Mouse (Mus musculus): ENCODE results near the gene Hoxd10.

Gene Hoxd10

DNA sequence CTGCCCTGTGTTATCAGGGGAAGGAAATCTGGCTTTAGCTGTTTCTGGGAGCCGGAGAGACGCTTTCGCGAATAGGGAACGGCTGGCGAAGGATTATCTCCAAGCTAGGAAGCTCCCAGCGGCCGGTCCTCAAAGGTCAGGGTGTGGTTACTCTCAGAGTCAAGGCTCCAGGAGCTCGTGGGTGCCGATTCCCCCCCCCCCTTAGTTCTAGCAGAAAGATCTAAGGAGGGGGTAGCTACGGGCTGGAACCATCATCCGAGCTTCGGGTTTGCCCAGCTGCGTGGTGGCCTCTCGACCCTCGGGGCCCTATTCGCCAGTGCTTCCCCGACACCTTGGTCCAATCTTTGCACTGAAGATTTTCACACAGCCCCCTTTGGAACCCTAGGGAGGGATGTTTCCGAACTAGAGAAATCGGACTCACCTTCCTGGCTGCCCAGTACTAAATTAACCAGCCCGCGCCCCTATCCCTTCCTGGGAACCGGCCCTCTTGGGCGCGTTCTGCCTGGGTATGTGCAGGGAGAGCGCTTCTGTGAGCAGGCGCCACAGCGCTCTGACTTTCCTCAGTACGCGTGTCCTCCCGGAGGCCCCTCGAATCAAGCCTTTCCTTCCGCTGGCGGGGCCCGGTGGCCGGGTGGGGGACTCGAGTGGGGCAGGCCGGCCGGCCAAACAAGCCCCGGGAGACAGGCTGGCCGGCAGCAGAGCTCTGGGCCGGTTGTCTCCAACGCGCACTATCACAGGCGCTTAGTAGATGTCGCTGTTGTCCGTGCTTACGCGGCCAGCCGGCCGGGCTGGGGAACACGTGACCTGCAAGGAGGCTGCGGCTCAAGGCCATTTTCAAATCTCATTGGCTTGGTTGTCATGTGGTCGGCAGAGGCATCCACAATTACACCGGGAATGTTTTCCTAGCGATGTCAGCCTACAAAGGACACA lies at the start of gene Hoxd10:
Gene Hoxd10 (plus strand): TSS at position 903 of the 930 bp plus-strand sequence.
- DNase-seq (ENCODE audit: inconsistent ontology term) = no peak

DNA sequence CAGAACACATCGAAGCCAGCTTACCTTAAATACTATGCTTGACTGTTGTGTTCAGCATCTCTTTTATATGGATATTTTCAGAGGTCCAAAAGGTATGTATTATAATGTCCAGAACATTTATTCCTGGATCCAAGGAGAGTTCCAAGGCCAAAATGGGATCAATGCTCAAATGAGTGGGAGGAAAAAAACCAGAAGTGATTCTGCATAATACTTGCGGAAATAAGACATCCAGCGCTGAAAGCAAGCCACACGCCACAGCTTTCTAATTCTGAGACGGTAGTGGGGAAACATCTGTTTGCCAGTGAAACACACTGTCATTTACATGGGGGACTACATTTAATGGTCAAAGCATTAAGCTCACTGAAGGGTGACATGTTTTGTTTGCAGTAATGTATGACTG lies 49.3 kb upstream of the Hoxd10 start:
- no peak for DNase-seq (ENCODE audit: inconsistent ontology term)

DNA sequence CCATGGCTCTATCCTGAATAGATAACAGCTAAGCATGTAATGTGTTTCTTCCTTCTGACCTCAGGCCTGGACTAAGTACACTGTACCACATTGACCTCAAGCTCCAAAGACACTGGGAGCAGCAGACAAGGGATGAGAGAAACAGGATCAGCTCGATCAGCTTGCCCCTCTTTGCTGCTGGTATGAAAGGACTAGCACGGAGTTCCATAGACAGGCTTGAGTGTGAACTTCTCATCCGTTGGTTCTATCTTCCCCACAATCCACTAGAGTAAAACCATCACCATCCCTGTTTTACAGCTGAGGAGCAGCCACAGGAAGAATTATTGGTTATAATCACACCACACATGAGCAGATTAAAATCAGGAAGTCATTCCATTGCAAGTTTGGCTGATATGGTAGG lies 46.1 kb upstream of the Hoxd10 start:
- DNase-seq (ENCODE audit: inconsistent ontology term) = no peak

DNA sequence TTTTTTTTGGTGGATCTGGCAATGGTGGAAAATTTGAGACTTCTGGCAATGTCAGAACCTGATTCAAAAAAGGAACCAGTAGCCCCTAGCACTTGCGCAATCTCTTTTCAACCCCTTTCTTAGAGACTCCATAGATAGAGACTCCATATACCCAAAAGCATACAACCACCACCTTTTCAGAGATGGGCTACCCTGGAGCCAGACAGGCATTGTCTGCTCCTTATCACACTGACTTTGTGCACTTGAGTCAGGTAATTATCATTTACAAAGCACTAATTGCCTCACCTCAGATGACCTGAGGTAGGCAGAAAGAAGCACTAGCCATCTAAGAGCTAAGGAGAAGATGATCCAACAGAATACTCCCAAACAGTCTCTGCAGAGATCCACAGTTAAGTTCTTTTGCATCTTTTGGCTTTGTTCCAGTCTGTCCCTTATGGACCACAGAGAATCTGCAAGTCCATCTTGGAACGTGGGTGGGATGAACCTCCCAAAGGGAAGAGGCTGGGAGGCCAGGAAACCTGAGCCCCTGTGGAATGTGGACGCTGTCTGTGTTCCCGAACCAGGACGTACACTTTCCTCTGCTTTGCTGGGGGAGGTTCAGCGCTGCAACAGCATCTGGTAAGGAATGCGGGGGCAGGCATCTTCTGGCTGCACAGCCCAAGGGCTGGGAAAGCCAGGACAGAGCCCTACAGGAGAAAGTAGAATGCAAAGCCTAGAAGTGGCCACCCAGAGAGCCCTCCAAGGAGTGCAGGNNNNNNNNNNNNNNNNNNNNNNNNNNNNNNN lies 44.5 kb upstream of the Hoxd10 start:
- no peak for DNase-seq (ENCODE audit: inconsistent ontology term)

DNA sequence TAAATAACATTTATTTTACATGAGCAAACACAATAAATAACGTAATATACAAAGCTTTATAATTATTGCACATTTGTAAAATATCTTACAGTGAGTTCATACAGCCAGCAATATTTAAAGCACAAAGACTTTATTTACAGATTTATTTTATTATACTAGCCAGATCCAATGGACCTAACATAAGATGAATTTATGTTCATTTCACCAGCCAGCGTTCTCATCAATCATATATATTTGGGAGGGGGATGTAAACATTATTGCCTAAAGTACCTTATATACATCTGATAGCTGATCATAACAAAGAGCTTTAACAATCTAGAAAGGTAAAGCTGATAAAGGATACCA lies 38.8 kb upstream of the Hoxd10 start:
- no peak for DNase-seq (ENCODE audit: inconsistent ontology term)

DNA sequence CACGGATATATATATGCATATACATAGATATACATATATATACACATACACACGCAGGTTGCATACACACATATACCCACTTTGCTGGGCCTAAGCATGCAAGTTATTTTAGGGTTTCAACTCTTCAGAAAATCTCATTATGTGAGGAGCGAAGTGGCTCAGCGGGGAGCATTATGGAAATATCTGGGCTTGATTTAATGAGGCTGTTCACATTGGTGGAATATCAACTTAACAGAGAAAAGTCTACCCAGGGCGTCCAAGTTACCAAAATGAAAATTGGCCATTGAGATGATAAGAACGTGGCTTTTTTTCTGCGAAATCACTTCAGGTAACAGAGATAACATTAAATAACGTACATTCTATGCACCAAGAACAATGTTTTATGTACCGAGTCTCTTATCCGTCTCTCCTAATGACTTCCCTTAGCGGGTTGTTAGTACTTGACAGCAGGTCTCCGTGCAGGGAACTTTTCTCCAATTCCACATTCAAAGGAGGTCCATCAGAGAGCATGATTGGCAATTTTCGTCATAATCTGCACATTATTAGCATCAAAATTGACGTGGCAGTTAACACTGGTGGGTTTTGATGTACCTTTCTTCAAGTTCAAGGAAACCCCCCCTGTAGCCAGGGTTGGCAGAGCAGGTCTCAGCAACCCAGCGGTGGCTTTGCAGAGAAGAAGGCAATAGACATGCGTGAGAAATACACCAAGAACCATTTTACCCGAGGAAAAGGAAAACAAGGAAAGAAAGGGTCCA lies 37.8 kb upstream of the Hoxd10 start:
- no peak for DNase-seq (ENCODE audit: inconsistent ontology term)

DNA sequence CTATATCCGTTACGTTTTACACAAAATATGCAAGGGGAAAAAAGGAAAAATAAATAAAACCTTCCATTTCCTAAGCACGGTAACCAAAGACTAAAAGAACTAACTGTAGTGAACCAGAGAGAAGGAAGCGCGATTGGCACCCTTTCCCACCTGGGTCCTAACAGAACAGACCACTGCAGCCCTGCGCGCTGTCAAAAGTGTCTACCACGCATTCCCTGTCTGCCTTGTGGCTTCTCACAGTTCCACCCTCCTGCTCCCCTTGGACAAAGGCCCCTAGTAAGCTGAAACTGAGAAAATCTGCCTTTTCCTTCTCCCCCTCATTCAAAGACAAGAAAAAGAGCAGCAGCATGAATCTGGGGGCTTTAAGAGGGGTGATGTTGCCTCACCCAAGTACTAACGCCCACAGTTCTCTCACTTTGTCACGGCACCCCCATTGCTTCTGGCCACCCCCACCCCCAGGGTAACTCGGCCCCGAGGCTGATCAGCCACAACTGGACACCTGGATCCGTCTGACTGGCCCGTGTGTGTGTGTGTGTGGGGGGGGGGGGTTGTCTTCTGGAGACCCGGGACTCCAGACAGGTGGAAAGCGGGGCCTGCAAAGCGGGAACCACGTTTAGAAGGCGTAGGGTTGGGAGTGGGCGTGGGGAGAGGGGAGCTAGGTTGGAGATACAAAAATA lies 36.8 kb upstream of the Hoxd10 start:
- no peak for DNase-seq (ENCODE audit: inconsistent ontology term)

DNA sequence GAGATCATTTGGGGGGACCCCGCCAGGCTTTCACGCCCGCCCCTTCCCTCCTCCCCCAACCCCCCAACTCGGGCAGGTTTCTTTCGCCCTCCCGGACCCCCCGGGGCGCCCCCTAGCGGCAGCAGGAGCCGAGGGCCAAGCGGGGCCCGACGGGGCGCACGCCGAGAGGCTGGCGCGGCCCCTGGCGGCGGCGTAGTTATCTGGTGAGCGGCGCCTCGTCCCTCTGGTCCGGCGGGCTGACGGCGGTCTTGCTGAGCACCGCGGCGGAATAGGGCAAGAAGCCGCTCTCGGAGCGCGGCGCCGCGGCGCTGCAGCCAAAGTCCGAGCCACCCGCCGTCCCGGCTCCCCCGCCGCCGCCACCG lies 36.3 kb upstream of the Hoxd10 start:
- no peak for DNase-seq (ENCODE audit: inconsistent ontology term)

DNA sequence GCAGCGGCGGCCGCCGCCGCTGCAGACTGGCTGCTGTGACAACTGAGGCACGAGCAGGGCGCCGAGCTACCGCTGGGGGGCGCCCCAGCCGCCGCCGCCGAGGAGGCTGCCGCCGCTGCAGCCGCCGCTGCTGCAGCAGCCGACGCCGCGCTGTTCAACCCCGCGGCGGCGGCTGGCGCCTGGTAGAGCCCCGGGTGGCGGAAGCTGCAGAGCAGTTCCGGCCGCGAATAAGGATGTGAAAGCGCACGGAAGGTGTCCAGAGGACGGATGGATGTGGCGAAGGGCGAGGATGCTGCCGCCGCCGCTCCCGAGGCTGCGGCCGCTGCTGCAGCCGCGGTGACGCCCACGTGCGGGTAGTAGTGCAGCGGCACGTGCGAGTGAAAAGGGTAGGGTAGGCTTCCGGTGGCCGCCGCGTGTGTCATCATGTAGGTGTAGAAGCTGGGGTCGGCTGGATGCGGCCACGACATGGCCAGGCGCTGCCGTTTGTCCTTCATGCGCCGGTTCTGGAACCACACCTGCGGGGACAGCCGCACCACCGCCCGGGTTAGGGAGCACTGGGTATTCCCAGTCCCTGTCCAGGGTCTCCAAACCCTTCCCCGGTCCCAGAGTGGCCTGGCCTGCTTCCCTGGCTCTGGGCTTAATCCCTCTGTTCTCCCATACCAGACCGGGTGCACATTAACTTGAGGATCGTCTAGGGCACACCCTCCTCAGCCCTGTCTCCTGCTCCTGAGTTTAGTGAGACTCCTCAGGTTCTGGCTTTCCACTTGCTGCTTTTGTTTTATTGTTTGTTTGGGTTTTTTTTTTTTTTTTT lies 35.7 kb upstream of the Hoxd10 start:
- no peak for DNase-seq (ENCODE audit: inconsistent ontology term)

DNA sequence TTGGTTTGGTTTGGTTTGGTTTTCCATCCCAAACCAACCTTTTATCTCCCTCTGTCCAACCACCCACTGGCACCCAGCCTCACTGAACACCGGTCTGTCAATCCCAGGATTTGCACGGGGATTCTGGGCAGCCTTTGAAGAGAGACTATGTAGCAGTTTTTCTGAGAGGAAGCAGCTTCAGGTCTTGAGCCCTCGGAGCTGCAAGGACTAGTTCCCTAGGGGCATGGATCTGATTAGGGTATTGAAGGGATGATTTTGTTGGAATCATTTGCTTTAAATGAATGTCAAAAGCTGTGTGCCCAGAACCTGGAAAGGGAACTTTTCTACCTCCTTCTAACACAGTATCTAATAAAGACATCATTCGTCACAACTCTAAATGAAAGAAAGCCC lies 35.1 kb upstream of the Hoxd10 start:
- no peak for DNase-seq (ENCODE audit: inconsistent ontology term)

DNA sequence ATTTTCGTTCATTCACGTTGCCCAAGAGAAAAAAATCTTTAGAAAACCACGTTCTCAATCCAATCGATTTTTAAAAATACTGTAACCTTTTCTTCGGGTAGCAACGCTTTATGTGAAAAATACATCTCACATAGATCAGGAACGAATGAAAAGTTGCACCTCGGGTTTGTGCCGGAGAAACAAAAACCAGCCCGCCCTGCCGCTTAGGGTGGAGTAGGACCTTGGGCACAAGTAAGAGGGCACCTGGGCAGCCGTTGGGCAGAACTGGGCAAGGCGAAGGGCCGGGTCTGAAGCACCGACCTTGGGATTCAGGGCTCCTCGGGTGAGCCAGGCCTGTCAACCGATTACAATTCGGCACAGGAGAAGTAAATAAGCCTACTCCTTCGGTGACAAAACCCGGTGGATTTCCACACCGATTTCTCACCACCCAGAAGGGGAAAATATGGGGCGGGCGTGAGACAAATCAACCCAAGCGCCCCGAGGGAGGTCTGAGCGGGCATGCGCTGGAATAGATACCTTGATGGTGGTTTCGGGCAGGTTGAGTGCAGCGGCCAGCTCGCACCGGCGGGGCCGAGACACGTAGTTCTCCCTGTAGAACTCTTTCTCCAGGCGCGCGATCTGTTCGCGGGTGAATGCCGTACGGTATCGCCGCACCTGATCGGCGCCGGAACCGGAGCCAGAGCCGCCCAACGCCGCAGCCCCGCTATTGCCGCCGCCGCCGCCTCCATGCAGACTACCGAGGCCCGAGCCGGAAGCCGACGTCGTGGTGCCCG lies 34.3 kb upstream of the Hoxd10 start:
- no peak for DNase-seq (ENCODE audit: inconsistent ontology term)

DNA sequence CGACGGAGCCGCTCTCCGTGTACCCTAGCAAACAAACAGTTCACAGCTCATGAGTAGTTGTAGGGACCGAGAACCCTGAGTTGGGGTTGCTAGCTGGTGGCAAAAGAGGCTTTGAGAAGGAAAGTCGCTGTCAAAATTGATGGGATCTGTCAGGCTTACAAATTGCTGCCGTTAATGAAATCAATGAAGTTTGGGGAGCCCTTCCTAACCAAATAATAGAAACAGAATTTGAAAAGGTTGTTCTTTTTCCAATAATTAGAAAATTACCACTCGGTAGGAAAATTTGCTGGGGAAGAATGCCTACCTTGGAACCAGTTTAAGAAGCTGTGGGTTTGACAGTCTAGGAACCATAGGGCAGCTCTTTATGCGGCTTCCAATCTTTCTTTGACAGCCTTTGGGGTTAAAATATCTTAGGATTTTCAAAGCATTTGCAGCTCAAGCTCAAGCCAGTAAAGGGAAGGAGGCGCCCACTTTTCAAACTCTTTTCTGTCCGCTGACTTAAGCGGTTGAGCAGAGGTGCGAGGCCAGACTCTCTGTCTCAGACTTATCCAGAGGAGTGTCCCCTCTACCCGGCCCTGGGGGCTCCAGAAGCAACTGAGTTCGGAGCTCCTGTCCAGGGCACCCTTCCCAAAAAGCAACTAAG lies 33.6 kb upstream of the Hoxd10 start:
- no peak for DNase-seq (ENCODE audit: inconsistent ontology term)

DNA sequence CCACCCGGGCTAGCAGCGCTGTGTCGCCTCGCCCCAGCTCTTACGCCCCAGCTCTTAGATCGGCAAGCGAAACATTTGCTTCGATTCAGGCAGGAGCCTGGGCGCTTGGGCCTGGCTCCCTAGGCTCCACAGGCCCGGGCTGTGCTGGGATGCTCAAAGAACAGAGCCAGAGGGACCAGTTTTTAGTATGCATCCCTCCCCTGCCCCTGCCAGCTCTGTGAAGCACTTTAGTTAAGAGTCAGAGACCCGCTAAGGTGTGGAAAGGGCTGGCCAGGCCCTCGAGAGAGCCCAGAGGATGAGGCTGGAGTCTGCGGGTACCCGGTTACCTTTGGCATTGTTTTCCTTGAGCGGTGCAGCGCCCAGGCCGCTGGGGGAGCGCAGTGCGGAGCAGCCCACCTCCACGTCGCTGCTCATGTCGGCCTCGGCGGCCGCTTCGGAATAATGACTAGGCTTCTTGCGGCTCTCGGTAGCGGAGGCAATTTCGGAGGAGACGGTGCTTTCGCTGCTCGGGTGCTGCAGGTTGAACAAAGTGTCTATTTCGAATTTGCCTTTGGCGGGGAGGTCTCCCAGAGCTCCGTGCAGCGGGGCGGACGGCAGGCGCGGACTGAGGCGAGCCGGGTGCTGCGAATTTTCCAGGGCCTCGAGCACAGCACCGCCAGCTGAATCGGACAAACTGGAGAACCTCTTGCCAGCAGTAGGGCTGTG lies 32.9 kb upstream of the Hoxd10 start:
- DNase-seq (ENCODE audit: inconsistent ontology term) = no peak

DNA sequence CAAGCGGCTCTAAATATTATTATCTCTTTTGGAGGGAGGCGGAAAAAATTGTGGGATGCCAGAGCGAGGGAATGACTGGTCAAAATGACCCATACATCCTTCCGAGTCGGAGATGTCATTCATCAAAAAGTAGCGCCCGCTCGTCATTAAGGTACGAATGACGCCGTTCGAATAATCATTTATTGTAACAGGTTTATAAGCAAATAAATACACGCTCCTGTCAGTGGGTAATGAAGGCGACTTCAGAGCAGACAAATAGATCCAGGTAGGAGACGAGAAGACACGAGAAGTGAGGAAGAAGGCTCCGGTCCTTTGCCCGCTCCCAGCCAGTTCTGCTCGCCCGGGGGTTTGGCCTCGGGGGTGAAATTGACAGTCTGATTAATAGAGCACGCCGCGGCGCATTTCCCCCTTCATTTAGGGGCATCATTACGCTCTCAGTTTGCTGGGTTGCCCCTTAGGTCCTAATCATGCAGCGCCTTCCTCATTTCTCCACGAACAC lies 32.2 kb upstream of the Hoxd10 start, which contains the start of gene Evx2:
Gene Evx2 (minus strand): TSS at position 51 of the 499 bp plus-strand sequence.
- DNase-seq (ENCODE audit: inconsistent ontology term) = no peak

DNA sequence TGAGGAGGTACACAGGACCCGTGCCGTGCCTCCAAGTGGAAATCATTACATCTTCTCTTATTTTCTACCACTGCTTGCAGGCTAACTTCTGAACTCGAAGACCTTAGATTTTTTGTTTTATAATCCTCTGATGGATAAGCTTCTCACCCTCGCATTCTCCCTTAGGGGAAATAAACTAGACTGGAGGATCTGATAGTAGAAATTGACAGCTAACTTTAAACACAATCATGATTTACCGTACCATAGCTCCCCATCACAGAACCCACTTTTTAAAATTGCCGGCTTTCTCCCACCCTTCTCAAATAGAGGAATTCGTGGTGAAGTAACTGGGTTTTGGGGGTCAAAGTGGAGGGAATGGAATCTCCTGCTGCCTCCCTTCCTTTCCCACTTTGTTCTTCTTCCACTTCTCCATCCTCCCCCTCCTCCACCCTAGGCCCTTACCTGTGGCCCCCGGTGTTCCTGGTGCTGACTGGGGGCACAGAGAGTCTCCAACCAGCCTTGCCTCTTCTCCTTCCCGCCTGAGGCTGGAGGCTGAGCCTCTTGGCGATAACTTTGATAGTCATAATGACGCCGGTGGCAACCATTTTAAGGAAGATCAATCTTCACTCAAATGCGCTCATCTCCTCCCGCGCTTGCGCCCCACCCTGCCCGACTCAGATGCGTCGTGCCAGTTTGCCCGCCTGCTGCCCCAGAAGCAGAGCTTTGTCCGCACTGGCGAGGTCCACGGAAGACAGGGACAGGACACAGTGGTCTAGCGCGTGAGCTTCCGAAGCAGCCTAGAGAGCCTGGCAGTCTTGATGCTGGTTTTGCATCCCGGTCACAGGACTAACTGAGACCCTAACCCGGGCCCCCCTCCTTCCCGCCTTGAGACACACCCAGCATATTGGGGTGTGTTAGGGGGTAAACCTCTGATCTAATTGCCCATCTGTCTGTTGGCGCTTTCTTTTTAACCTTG lies 31.0 kb upstream of the Hoxd10 start:
- no peak for DNase-seq (ENCODE audit: inconsistent ontology term)

DNA sequence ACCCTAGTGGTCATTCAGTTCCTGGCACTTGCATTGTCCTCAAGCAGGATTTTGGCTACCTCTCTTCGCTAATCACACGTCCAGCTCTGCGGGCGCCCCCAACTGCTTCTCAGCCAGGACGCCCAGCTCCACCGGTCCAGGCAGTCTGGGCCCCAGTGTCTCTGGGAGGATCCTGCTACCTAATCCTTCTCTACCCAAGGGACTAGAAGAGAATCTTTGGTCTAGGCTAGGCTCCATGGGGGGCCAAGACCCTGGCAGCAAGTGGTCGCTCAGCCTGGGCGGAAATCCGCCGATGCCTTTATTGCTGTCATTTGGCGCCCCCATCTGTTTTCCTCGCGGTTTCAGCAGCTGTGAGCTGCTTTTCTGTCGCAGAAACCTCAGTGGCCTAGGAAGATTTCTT lies 30.0 kb upstream of the Hoxd10 start:
- no peak for DNase-seq (ENCODE audit: inconsistent ontology term)

DNA sequence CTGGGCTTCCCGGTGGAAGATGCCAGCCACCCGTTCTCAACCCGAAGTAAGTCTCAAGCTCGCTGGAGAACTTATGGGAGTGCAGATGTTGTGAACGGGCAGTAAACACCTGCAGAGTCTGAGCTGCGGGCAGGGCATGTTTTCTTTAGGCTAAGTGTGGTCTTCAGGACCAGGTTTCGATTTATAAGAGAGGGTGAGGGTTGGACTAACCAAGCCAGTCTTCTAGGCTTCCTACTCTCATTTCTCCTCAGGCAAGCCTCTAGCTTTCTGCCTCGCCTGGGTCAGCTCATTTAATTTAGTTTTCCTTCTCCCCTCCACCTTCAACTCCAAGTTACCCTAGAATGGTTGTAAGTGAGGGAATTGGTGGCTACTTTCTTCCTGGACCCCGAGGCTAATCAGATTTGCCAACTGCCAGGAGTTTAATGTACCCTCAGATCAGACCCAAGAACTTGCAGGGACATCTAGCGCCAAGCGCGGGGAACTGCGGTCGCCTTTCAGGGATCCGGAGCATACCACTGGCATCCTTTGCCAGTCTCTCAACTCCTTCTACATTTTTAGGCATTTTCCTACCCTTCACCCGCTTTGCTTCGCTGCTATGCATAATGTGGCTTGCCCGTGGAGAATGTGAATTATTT lies 28.3 kb upstream of the Hoxd10 start:
- peak; percentile 41 for DNase-seq (ENCODE audit: inconsistent ontology term)
